Mouse (Mus musculus) hindbrain, embryonic 15.5 days (tissue): ENCODE measurements around the gene Reps2. TPM values are rescaled to one million over a fixed set of nuclear protein-coding genes. Genes with fewer than 3 reads are reported as not detected.

Source experiments
- ATAC-seq: fragments of 200-750 bp; cut with Nextera tagmentation; 2 replicates; pipeline ENCODE4 v1.8.0; 2017; ENCODE audit warnings: low read depth, moderate number of reproducible peaks, moderate TSS enrichment; ENCODE audit not compliant: low FRiP score
- H3K27ac ChIP-seq: fragments of 300-500 bp; sonication (generic); replicated peaks from 2 replicates; pipeline ENCODE4 v1.5.1; 2015; ENCODE audit warnings: mild to moderate bottlenecking, inconsistent platforms
- H3K27me3 ChIP-seq: fragments of 300-500 bp; sonication (generic); 2 replicates; pipeline ENCODE4 v1.6.1; 2015; ENCODE audit warnings: control low read depth, inconsistent platforms
- H3K36me3 ChIP-seq: fragments of 300-500 bp; sonication (generic); 2 replicates; pipeline ENCODE4 v1.6.1; 2015; ENCODE audit warnings: control low read depth, inconsistent platforms
- H3K4me1 ChIP-seq: fragments of 300-500 bp; sonication (generic); replicated peaks from 2 replicates; pipeline ENCODE4 v1.6.1; 2015; ENCODE audit warnings: control low read depth, inconsistent platforms
- H3K4me2 ChIP-seq: fragments of 300-500 bp; sonication (generic); 2 replicates; pipeline ENCODE4 v1.6.1; 2015; ENCODE audit warnings: moderate library complexity, mild to moderate bottlenecking, inconsistent platforms
- H3K4me3 ChIP-seq: fragments of 300-500 bp; sonication (generic); 2 replicates; pipeline ENCODE4 v1.5.1; 2015; ENCODE audit warnings: mild to moderate bottlenecking, inconsistent platforms
- H3K9ac ChIP-seq: fragments of 300-500 bp; sonication (generic); 2 replicates; pipeline ENCODE4 v1.6.1; 2015; ENCODE audit warnings: inconsistent platforms
- H3K9me3 ChIP-seq: fragments of 300-500 bp; sonication (generic); 2 replicates; pipeline ENCODE4 v1.6.1; 2016; ENCODE audit warnings: control low read depth, inconsistent platforms
- WGBS: fragments of 180-500 bp; shearing (Covaris S2); methylation state at CpG from one replicate; pipeline ENCODE4 v1.1.7; 2015; 5-methylcytosine and 5-hydroxymethylcytosine counted together
- polyA plus RNA-seq: library from polyadenylated mRNA; unstranded; fragments of >200 nt; fragmentation: Nextera tagmentation; extraction: Ambion mirVana; gene quantifications from 2 replicates; pipeline ENCODE4 v1.2.1, GENCODE M21; 2015

The Reps2 gene
- polyA plus RNA-seq, 1 experiment from 2014 or later = 3.4 TPM

DNA sequence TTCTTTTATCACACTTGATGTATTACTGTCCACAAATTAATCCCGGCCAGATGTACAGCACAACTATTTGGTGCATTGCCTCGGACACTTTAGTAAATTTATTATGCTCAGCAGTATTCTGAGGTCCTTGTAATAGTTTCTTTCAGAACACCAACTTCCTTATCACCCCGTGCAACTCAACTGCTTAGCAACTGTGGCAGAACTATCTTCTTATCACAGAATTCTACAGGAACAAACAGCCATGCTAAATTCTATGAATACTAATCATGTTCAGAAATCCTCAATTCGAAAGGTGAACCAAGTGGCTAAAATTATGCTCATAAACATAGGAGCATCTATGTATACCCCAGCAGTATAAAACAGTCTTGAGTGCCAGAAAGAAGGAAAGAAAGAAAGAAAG is 1.7 kb downstream of the Reps2 start:
- no peaks in the 10 kb centered on the region for H3K27me3 ChIP-seq
- H3K9me3 ChIP-seq = no peaks in the 10 kb centered on the region
- H3K9ac ChIP-seq = no peak overlapping the region
- peak overlapping the region; percentile 67 for H3K4me3 ChIP-seq
- WGBS = 68% methylated on average over 4 of the region's 4 CpGs
- no peak overlapping the region for H3K27ac ChIP-seq
- no peak for ATAC-seq
- no peaks in the 10 kb centered on the region for H3K4me1 ChIP-seq
- H3K4me2 ChIP-seq = peak overlapping the region; percentile 66
- H3K36me3 ChIP-seq = no peaks in the 10 kb centered on the region

DNA sequence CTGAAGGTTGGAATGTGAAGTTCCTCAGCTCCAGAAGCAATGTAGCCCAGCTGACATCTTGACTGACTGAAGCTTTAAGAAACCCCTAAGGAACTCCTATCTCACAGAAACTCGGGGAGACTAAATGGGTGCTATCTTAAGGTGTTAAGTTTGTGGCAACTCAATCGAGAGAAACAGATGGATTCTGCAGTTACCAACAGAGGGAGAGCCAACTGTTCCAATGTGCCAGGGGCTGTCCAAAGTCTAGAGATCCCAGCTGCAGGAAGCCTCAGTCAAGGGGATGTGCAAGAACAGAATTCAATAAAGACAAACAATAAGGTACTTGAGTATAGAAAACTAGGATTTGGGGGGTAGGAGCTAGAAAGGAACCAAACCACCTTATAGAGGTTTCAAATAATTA is 8.3 kb downstream of the Reps2 start:
- ATAC-seq = no peak
- Histone ChIP-seq H3K9ac (no peak overlapping the region), H3K4me3 (no peak overlapping the region), H3K27me3 (no peaks in the 10 kb centered on the region), H3K27ac (no peak overlapping the region), H3K4me1 (no peaks in the 10 kb centered on the region), H3K9me3 (no peaks in the 10 kb centered on the region), H3K36me3 (no peaks in the 10 kb centered on the region), H3K4me2 (no peak overlapping the region)
- 64% methylated on average over 2 of the region's 2 CpGs for WGBS

GRCm38 (mm10) chrX:162622091-162622437 is 21.4 kb downstream of the Reps2 start:
- Histone ChIP-seq H3K27ac (peak overlapping the region; percentile 64), H3K4me3 (no peak overlapping the region), H3K36me3 (no peaks in the 10 kb centered on the region), H3K4me2 (no peak overlapping the region), H3K27me3 (no peaks in the 10 kb centered on the region), H3K9me3 (no peaks in the 10 kb centered on the region), H3K9ac (no peak overlapping the region), H3K4me1 (no peaks in the 10 kb centered on the region)
- peak; percentile 48; the same call in 1 of the 2 replicates for ATAC-seq
- WGBS = 50% methylated on average over 1 of the region's 1 CpGs

DNA sequence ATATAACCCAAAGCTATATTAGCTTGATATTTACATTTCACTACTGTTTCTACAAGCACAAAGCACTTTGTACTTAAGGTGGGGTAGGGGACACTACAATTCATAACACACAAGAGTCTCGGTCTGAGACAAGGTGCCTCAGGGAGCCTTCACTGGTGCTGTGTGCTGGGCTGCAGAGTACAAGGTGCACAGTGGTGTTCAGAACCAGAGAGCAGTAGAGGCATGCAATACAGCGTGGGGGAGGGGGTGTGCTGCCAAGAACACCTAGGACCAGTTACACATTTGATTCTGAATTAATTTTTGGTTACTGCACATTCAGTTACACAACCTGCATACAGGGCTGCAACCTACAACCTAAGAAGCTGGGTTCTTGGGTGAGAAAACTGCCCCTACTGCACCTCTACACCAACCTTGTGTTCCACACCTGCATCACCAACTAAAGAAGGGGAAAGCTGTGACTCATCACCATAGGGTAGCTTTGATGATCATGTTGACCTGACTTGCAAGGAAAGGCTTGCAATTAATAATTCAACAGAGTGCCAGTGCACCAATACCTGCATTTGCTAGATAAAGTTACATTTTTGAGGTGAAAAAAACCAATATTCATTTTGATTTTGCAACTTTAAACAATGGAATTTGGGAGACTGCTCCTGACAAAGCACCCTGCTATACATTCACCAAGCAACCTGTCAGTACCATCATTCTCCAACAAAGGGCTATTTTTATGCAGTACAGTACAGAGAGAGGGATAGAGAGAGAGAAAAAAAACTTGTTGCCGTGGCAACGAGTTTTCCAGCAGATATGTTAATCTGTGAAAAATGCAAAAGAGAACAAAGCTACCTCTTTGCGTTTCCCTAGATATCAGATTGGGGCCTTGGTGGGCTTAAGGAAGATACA is 22.0 kb downstream of the Reps2 start:
- no peak overlapping the region for H3K4me2 ChIP-seq
- H3K4me1 ChIP-seq = no peaks in the 10 kb centered on the region
- peak; percentile 73; the same call in 1 of the 2 replicates for ATAC-seq
- 67% methylated on average over 5 of the region's 5 CpGs for WGBS
- H3K27me3 ChIP-seq = no peaks in the 10 kb centered on the region
- no peak overlapping the region for H3K9ac ChIP-seq
- no peaks in the 10 kb centered on the region for H3K9me3 ChIP-seq
- no peak overlapping the region for H3K4me3 ChIP-seq
- peak overlapping the region; percentile 64 for H3K27ac ChIP-seq
- no peaks in the 10 kb centered on the region for H3K36me3 ChIP-seq

DNA sequence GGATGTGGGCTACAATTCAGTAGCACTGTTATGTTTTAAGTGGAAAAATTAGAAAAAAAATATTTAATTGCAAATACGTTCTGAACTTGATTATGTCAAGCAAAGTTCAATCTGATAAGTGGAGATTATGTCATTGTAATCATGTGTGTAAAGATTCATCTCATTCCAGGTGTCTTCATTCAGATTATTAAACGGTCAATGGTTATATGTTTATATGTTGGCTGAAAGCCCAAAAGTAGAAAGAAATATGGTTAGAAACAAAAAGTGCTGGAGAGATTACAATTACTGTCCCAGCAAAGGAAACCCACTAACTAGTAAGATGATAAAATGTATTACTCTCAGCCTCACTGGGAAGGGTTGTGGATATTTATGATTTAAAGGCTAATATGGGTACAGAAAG is 23.7 kb downstream of the Reps2 start:
- H3K4me1 ChIP-seq = no peaks in the 10 kb centered on the region
- H3K4me3 ChIP-seq = no peak overlapping the region
- H3K4me2 ChIP-seq = no peak overlapping the region
- H3K27ac ChIP-seq = no peak overlapping the region
- no peaks in the 10 kb centered on the region for H3K9me3 ChIP-seq
- no peaks in the 10 kb centered on the region for H3K36me3 ChIP-seq
- H3K9ac ChIP-seq = no peak overlapping the region
- 84% methylated on average over 2 of the region's 2 CpGs for WGBS
- ATAC-seq = no peak
- H3K27me3 ChIP-seq = no peaks in the 10 kb centered on the region

GRCm38 (mm10) chrX:162618547-162618946 is 24.9 kb downstream of the Reps2 start:
- ATAC-seq = no peak
- H3K9ac ChIP-seq = no peak overlapping the region
- H3K27me3 ChIP-seq = no peaks in the 10 kb centered on the region
- 83% methylated on average over 3 of the region's 3 CpGs for WGBS
- H3K9me3 ChIP-seq = no peaks in the 10 kb centered on the region
- H3K4me3 ChIP-seq = no peak overlapping the region
- no peak overlapping the region for H3K27ac ChIP-seq
- H3K36me3 ChIP-seq = no peaks in the 10 kb centered on the region
- H3K4me1 ChIP-seq = no peaks in the 10 kb centered on the region
- no peak overlapping the region for H3K4me2 ChIP-seq

DNA sequence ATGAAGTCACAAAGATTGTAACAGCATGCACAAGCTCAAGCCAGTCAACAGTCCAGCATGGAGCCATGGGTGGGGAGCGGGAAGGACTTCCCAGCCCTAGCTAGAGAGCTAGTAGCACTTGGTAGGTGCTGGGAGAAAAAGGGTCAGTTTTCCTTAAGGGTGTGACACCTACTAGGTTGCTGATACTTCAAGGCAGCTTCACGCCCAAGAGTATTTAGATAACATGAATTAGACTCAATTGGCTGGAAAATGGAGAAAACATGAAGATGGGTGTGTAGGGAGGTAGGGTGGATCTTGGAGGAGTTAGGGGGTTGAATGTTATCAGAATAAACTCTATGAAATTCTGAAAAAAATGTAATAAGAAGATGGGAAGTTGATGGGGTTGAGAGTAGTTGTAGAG is 37.3 kb downstream of the Reps2 start:
- Histone ChIP-seq H3K27me3 (no peaks in the 10 kb centered on the region), H3K27ac (no peak overlapping the region), H3K4me3 (no peak overlapping the region), H3K36me3 (no peaks in the 10 kb centered on the region), H3K4me1 (no peaks in the 10 kb centered on the region), H3K9ac (no peak overlapping the region), H3K4me2 (no peak overlapping the region), H3K9me3 (no peaks in the 10 kb centered on the region)
- 91% methylated on average over 2 of the region's 2 CpGs for WGBS
- no peak for ATAC-seq

GRCm38 (mm10) chrX:162599666-162600065 is 43.8 kb downstream of the Reps2 start:
- Histone ChIP-seq H3K4me1 (no peaks in the 10 kb centered on the region), H3K9me3 (no peaks in the 10 kb centered on the region), H3K9ac (no peak overlapping the region), H3K27ac (no peak overlapping the region), H3K36me3 (no peaks in the 10 kb centered on the region), H3K4me3 (no peak overlapping the region), H3K27me3 (no peaks in the 10 kb centered on the region), H3K4me2 (no peak overlapping the region)
- WGBS = 74% methylated on average over 3 of the region's 3 CpGs
- ATAC-seq = no peak

- WGBS = 40% methylated on average over 5 of the region's 8 CpGs
Measured at GRCm38 (mm10) chrX:162591005-162591801, 52.2 kb downstream of the Reps2 start.

DNA sequence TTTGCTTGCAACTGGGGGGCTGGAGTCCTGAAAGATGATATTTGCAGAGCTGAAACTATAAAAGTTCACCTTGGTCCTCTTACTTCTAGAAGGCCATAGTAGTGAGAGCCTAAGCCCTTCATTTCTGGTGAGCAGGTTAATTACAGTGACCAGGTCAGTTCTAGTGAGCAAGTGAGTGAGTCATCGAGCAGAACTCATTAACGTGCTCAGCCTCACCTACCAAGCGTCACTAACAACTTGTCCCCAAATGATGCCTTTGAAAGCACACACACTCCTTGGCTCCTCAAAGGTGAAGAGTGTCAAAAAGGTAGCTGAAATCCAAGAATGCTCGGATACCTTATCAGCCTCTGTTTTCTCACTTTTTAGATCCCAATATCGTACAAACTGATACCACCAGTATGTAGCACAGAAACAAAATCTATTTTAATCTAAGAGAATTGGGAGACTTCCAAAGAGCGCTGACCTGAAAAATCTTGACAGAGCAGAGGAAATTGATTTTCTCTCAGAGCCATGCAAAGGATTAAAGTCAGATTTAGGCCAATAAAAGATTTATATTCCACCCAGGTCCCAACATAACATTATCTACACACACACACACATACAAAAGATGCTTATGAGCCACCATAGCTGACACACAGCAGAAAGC is 53.2 kb downstream of the Reps2 start:
- H3K4me3 ChIP-seq = no peak overlapping the region
- no peaks in the 10 kb centered on the region for H3K9me3 ChIP-seq
- H3K27me3 ChIP-seq = no peaks in the 10 kb centered on the region
- H3K4me2 ChIP-seq = no peak overlapping the region
- H3K4me1 ChIP-seq = no peaks in the 10 kb centered on the region
- H3K36me3 ChIP-seq = no peaks in the 10 kb centered on the region
- no peak for ATAC-seq
- no peak overlapping the region for H3K9ac ChIP-seq
- H3K27ac ChIP-seq = no peak overlapping the region
- 68% methylated on average over 6 of the region's 6 CpGs for WGBS

More at GRCm38 (mm10) chrX:162591005-162591801, 52.2 kb downstream of the Reps2 start:
- peak overlapping the region; percentile 42; the same call in 1 of the 2 replicates for H3K27ac ChIP-seq
- no peaks in the 10 kb centered on the region for H3K9me3 ChIP-seq
- no peak overlapping the region for H3K9ac ChIP-seq
- H3K4me2 ChIP-seq = no peak overlapping the region
- H3K4me3 ChIP-seq = no peak overlapping the region
- no peak for ATAC-seq
- no peaks in the 10 kb centered on the region for H3K36me3 ChIP-seq
- no peaks in the 10 kb centered on the region for H3K4me1 ChIP-seq
- no peaks in the 10 kb centered on the region for H3K27me3 ChIP-seq

GRCm38 (mm10) chrX:162589173-162589805 is 54.2 kb downstream of the Reps2 start:
- Histone ChIP-seq H3K4me2 (no peak overlapping the region), H3K9me3 (no peaks in the 10 kb centered on the region), H3K4me1 (0 out of 2 replicates have a peak, but pooled peaks cover 5% of the 10 kb centered on the region), H3K27ac (no peak overlapping the region), H3K9ac (no peak overlapping the region), H3K4me3 (no peak overlapping the region), H3K36me3 (no peaks in the 10 kb centered on the region), H3K27me3 (no peaks in the 10 kb centered on the region)
- WGBS = 83% methylated on average over 3 of the region's 3 CpGs
- no peak for ATAC-seq
